Mouse (Mus musculus): ENCODE data around the gene Prdx2. TPM values are rescaled to one million over a fixed set of nuclear protein-coding genes. Genes with fewer than 3 reads are reported as not detected.

The Prdx2 gene
- 1,113 and 1,804 TPM in 2 replicates for polyA plus RNA-seq (2011; ENCODE audit: insufficient read depth, insufficient read length, low replicate concordance, missing spikeins)

DNA sequence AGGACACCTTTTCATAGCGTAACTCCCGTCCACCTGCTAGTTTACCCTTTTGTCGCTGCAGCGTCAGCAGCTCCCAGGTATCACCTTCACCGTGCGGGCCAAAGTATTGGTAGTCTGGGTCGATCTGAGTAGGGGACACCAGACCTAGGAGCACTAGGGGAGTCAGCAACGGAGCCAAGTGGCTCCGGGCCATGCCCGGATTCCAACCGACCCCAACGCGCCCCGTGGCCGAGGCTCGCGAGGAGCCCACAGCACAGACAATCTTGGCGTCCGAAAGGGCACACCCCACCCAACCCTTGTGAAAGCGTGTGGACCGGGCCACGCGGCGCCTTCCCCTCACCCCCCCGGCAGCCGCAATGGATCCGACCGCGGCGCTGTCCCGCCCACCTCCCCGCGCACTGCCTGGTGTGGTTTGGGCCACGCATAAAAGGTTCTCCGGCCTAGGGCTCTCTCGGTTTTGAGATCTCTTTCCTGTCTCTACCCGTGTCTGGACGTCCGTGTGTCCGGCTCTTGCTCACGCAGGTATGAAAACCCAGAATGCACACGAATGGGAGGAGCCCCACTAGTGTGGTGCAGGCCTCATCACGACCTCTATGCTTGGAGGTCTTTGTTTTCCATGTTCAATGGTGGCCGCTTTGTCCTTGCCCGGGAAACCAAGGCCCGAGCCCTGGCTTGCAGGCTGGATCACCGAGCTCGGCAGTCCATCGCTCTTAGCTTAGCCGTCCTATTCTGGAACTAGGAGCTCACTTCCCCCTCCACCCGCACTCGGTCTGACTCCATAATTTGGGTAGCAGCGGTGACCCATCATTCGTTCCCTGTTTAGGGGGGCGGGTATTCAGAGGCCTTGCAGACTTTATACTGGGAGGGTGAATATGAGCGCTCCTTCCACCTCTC is at the start of gene Prdx2, which contains the start of the genes Gm49661 and Rnaseh2a:
Gene Prdx2 (plus strand): TSS at position 347 of the 894 bp plus-strand sequence.
Gene Gm49661 (minus strand): TSS at position 193 of the 894 bp plus-strand sequence.
Gene Rnaseh2a (minus strand): TSS at position 527 of the 894 bp plus-strand sequence.
- WGBS: under 1% methylated on average over 56 of the region's 56 CpGs
- TF ChIP-seq POLR2A (IDR thresholded peaks at IDR 0.05; ENCODE audit: borderline replicate concordance, control insufficient read depth, low read depth, low read length): peak; percentile 61; the same call in 1 of the 2 replicates
- 0 out of 2 replicates have a peak, but pooled peaks have one; percentile 6 for TF ChIP-seq CTCF (IDR thresholded peaks at IDR 0.05; ENCODE audit: control insufficient read depth, insufficient read depth, low read length)
- Histone ChIP-seq H3K4me3 (replicated peaks; ENCODE audit: control insufficient read depth, low read depth, low read length) (peak within 1 kb of the TSS; percentile 80), H3K4me1 (ENCODE audit: control insufficient read depth, insufficient read depth, low read length) (peaks cover 12% of the 10 kb centered on the region), H3K27ac (ENCODE audit: control insufficient read depth, insufficient read depth, low read depth, low read length, poor library complexity) (peak within 1 kb of the TSS; percentile 86)

DNA sequence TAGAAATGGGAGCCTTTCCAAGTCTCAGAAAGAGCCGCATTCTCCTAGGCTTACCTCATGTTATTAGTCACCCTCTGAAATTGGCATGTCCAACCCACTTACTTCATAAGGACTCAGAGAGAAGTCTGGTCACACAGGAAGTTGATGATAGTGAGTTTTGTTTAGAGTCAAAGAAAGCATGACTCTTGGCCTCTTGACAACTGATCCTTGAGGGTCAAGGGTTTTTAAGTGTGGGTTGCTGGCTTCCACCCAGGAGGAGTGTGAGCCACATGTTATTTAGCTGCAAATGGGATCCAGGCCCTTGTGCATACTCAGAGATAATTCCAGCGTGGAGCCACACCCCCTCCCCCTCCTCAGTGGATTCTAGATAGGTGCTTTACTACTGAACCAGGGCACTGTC is 47.8 kb upstream of the Prdx2 start:
- TF ChIP-seq CTCF (IDR thresholded peaks at IDR 0.05; ENCODE audit: control insufficient read depth, insufficient read depth, low read length) (no peak), POLR2A (IDR thresholded peaks at IDR 0.05; ENCODE audit: borderline replicate concordance, control insufficient read depth, low read depth, low read length) (no peak)
- no peak overlapping the region for H3K4me3 ChIP-seq (replicated peaks; ENCODE audit: control insufficient read depth, low read depth, low read length)
- no peaks in the 10 kb centered on the region for H3K4me1 ChIP-seq (ENCODE audit: control insufficient read depth, insufficient read depth, low read length)
- H3K27ac ChIP-seq (ENCODE audit: control insufficient read depth, insufficient read depth, low read depth, low read length, poor library complexity): no peak overlapping the region
- WGBS: 77% methylated on average over 2 of the region's 2 CpGs

- no peak for TF ChIP-seq POLR2A (IDR thresholded peaks at IDR 0.05; ENCODE audit: borderline replicate concordance, control insufficient read depth, low read depth, low read length)
- no peak for TF ChIP-seq CTCF (IDR thresholded peaks at IDR 0.05; ENCODE audit: control insufficient read depth, insufficient read depth, low read length)
- H3K4me1 ChIP-seq (ENCODE audit: control insufficient read depth, insufficient read depth, low read length): no peaks in the 10 kb centered on the region; the same call in 1 of the 2 replicates
- H3K4me3 ChIP-seq (replicated peaks; ENCODE audit: control insufficient read depth, low read depth, low read length): no peak overlapping the region
- no peak overlapping the region for H3K27ac ChIP-seq (ENCODE audit: control insufficient read depth, insufficient read depth, low read depth, low read length, poor library complexity)
- 30% methylated on average over 7 of the region's 7 CpGs for WGBS
These were observed 43.8 kb upstream of the Prdx2 start for GRCm38 (mm10) chr8:84925557-84925956.

DNA sequence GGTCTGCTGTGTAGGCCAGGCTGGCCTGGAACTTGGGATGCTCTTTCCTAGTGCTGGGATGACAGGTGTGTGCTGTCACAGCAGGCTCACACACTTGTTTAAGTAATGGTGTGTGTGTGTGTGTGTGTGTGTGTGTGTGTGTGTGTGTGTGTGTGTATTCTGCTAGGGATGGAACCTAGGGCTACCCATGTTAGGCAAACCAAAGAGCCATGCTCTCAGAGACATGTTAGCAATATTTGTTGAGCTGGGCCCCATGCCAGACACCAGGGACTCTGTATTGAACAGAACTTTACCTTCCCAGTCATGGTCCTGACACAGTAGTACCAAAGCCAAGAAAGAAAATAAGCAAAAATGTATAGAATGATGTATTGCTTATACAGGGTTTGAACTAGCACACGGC is 41.9 kb upstream of the Prdx2 start:
- H3K27ac ChIP-seq (ENCODE audit: control insufficient read depth, insufficient read depth, low read depth, low read length, poor library complexity): no peak overlapping the region
- no peaks in the 10 kb centered on the region; the same call in 1 of the 2 replicates for H3K4me1 ChIP-seq (ENCODE audit: control insufficient read depth, insufficient read depth, low read length)
- TF ChIP-seq POLR2A (IDR thresholded peaks at IDR 0.05; ENCODE audit: borderline replicate concordance, control insufficient read depth, low read depth, low read length) (no peak), CTCF (IDR thresholded peaks at IDR 0.05; ENCODE audit: control insufficient read depth, insufficient read depth, low read length) (no peak)
- WGBS: 75% methylated on average over 1 of the region's 1 CpGs
- no peak overlapping the region for H3K4me3 ChIP-seq (replicated peaks; ENCODE audit: control insufficient read depth, low read depth, low read length)

GRCm38 (mm10) chr8:84928456-84929306 is 40.7 kb upstream of the Prdx2 start:
- WGBS: 8% methylated on average over 51 of the region's 52 CpGs
- Histone ChIP-seq H3K4me3 (replicated peaks; ENCODE audit: control insufficient read depth, low read depth, low read length) (no peak overlapping the region), H3K4me1 (ENCODE audit: control insufficient read depth, insufficient read depth, low read length) (no peaks in the 10 kb centered on the region; the same call in 1 of the 2 replicates), H3K27ac (ENCODE audit: control insufficient read depth, insufficient read depth, low read depth, low read length, poor library complexity) (no peak overlapping the region)
- TF ChIP-seq POLR2A (IDR thresholded peaks at IDR 0.05; ENCODE audit: borderline replicate concordance, control insufficient read depth, low read depth, low read length): no peak
- peak; percentile 82 for TF ChIP-seq CTCF (IDR thresholded peaks at IDR 0.05; ENCODE audit: control insufficient read depth, insufficient read depth, low read length)

GRCm38 (mm10) chr8:84930582-84930981 is 38.8 kb upstream of the Prdx2 start:
- WGBS: 83% methylated on average over 13 of the region's 13 CpGs
- no peak overlapping the region for H3K27ac ChIP-seq (ENCODE audit: control insufficient read depth, insufficient read depth, low read depth, low read length, poor library complexity)
- TF ChIP-seq POLR2A (IDR thresholded peaks at IDR 0.05; ENCODE audit: borderline replicate concordance, control insufficient read depth, low read depth, low read length) (no peak), CTCF (IDR thresholded peaks at IDR 0.05; ENCODE audit: control insufficient read depth, insufficient read depth, low read length) (no peak)
- no peaks in the 10 kb centered on the region; the same call in 1 of the 2 replicates for H3K4me1 ChIP-seq (ENCODE audit: control insufficient read depth, insufficient read depth, low read length)
- no peak overlapping the region for H3K4me3 ChIP-seq (replicated peaks; ENCODE audit: control insufficient read depth, low read depth, low read length)

GRCm38 (mm10) chr8:84933767-84934559 is 35.4 kb upstream of the Prdx2 start:
- no peak overlapping the region for H3K4me3 ChIP-seq (replicated peaks; ENCODE audit: control insufficient read depth, low read depth, low read length)
- TF ChIP-seq CTCF (IDR thresholded peaks at IDR 0.05; ENCODE audit: control insufficient read depth, insufficient read depth, low read length): no peak
- TF ChIP-seq POLR2A (IDR thresholded peaks at IDR 0.05; ENCODE audit: borderline replicate concordance, control insufficient read depth, low read depth, low read length): no peak
- WGBS: 72% methylated on average over 16 of the region's 16 CpGs
- H3K4me1 ChIP-seq (ENCODE audit: control insufficient read depth, insufficient read depth, low read length): no peaks in the 10 kb centered on the region; the same call in 1 of the 2 replicates
- H3K27ac ChIP-seq (ENCODE audit: control insufficient read depth, insufficient read depth, low read depth, low read length, poor library complexity): no peak overlapping the region

All from bone marrow, adult 2 months (tissue).